Mouse (Mus musculus) bone marrow macrophage, adult 2 months (primary cell): ENCODE results near the gene Mink1. TPM values are rescaled to one million over a fixed set of nuclear protein-coding genes. Genes with fewer than 3 reads are reported as not detected.

Experiments used
- H3K27ac ChIP-seq: 2 replicates; pipeline ENCODE4 v1.5.1; 2012; ENCODE audit warnings: low read depth, low read length; ENCODE audit not compliant: insufficient read depth
- H3K4me1 ChIP-seq: 2 replicates; pipeline ENCODE4 v1.6.1; 2012; ENCODE audit warnings: low read length; ENCODE audit not compliant: control insufficient read depth, insufficient read depth
- H3K4me3 ChIP-seq: 2 replicates; pipeline ENCODE4 v1.5.1; 2012; ENCODE audit warnings: mild to moderate bottlenecking, low read length, moderate library complexity; ENCODE audit not compliant: insufficient read depth
- CTCF ChIP-seq: IDR thresholded peaks from 2 replicates; pipeline ENCODE4 v1.5.1; 2012; ENCODE audit warnings: low read depth, mild to moderate bottlenecking, low read length, moderate library complexity
- POLR2A ChIP-seq: IDR thresholded peaks from 2 replicates; pipeline ENCODE4 v1.6.1; 2012; ENCODE audit warnings: mild to moderate bottlenecking, low read depth, low read length, borderline replicate concordance
- polyA plus RNA-seq: library from polyadenylated mRNA; stranded (reverse); fragments of >200 nt; gene quantifications from 2 replicates; pipeline ENCODE4 v1.2.4, GENCODE M21; 2012; ENCODE audit not compliant: missing spikeins, insufficient read depth, insufficient read length

The Mink1 gene
- polyA plus RNA-seq, 1 experiment = 139 TPM

DNA sequence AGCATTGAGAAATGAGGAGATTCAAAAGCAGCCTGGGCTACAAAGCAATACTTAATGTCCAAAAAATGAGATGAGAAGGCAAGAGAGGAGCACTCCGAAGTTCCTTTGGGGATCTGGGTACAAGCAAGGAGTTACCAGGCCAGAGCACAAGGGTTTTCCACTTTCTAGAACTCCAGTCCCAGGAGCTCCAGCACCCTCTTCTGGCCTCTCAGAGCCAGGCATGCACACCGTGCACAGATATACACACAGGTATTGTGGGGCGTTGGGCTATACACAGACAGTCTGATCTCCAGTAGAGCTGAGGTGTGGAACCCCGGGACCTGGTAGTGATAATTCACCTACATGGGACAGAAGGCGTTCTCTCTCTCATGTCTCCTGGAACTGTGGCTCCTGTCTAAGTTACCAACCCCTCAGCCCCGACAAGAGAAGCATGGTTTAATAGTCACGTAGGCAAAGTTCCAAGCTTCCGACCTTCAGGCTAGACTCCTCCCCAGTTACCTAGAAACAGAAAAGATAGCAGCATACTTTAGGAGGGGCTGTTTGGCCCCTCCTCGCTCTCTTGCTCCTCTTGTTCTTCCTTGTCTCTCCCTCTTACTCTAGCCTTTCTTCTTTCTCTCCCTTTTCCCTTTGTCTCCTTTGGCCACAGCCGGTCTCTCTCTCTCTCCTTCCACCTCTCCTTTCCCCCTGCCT, 60.5 kb downstream of the Mink1 start:
- peaks cover 12% of the 10 kb centered on the region for H3K4me1 ChIP-seq
- no peak for TF ChIP-seq CTCF
- TF ChIP-seq POLR2A = no peak
- no peak overlapping the region for H3K4me3 ChIP-seq
- no peak overlapping the region for H3K27ac ChIP-seq

- TF ChIP-seq POLR2A (no peak), CTCF (peak; percentile 65)
- H3K4me3 ChIP-seq = no peak overlapping the region
- no peak overlapping the region for H3K27ac ChIP-seq
- H3K4me1 ChIP-seq = peaks cover 16% of the 10 kb centered on the region
These were observed 62.8 kb downstream of the Mink1 start for GRCm38 (mm10) chr11:70625473-70625872.

DNA sequence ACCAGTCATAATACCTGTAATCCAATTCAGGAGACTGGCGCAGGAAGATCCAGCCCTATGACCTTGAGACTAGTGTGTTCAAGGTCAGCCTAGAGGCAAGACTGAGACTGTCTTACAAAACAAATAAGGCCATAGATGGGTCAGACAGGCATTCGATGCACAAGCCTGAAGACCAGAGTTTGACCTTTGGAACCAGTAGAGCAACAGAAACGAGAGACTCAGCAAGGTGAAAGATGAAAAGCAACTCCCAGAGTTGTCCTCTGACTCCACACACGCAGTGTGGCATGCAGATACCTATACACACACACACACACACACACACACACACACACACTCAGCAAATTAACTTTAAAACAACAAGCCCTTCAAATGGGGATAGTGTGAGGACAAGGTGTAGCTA, 64.2 kb downstream of the Mink1 start:
- Histone ChIP-seq H3K4me1 (peaks cover 17% of the 10 kb centered on the region), H3K27ac (no peak overlapping the region), H3K4me3 (no peak overlapping the region)
- TF ChIP-seq CTCF (no peak), POLR2A (no peak)

- no peak for TF ChIP-seq CTCF
- TF ChIP-seq POLR2A = no peak
- Histone ChIP-seq H3K4me1 (peaks cover 20% of the 10 kb centered on the region), H3K27ac (no peak overlapping the region), H3K4me3 (no peak overlapping the region)
These were observed 65.8 kb downstream of the Mink1 start for GRCm38 (mm10) chr11:70628431-70628830.

DNA sequence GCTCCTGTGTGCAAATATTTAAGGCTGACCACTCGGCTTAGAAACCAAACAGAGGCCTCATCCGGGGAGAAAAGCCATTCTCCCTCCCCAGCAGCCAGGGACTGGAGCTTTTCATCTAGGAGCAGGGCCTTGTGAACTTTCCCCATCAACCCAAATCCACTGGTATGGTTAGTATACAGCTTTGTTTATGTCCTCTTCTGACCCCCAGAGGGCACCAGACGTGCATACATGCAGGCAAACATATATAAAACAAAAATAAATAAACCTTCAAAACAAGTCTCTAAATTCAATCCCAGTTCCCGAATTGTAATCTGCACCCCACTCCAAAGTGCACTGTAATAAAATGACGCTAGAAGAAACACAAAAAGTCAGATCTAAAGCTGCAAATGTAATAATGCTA, 66.9 kb downstream of the Mink1 start:
- TF ChIP-seq CTCF (no peak), POLR2A (no peak)
- H3K4me1 ChIP-seq = peaks cover 20% of the 10 kb centered on the region
- H3K4me3 ChIP-seq = no peak overlapping the region
- no peak overlapping the region for H3K27ac ChIP-seq

- no peak overlapping the region for H3K27ac ChIP-seq
- no peak for TF ChIP-seq POLR2A
- no peak for TF ChIP-seq CTCF
- peaks cover 20% of the 10 kb centered on the region for H3K4me1 ChIP-seq
- H3K4me3 ChIP-seq = no peak overlapping the region
These were observed 67.4 kb downstream of the Mink1 start for GRCm38 (mm10) chr11:70630129-70630528.

GRCm38 (mm10) chr11:70635601-70636000, 72.9 kb downstream of the Mink1 start:
- no peak for TF ChIP-seq CTCF
- no peak for TF ChIP-seq POLR2A
- no peak overlapping the region for H3K4me3 ChIP-seq
- peaks cover 14% of the 10 kb centered on the region for H3K4me1 ChIP-seq
- H3K27ac ChIP-seq = no peak overlapping the region

DNA sequence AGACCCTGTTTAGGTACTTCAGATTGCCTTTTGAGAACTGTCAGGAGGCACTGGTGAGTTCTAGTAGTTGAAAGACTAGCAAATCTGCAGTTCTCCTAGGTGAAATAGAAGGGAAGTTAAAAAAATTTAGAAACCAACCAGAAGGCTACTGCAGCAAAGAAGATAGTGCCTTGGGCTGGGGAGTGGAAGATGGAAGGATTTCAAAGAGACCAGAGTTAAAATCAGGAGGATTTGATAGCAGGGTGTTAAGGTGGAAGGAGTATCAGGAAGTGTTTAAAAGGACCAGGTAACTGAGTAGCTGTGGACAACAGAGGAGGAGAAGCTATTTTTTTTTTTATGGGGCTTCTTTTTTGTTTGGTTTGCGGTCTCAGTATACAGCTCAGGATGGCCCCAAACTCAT, 75.1 kb downstream of the Mink1 start:
- Histone ChIP-seq H3K27ac (no peak overlapping the region), H3K4me1 (peaks cover 3% of the 10 kb centered on the region), H3K4me3 (no peak overlapping the region)
- TF ChIP-seq CTCF = no peak

- H3K4me3 ChIP-seq = no peak overlapping the region
- no peaks in the 10 kb centered on the region for H3K4me1 ChIP-seq
- no peak overlapping the region for H3K27ac ChIP-seq
- no peak for TF ChIP-seq POLR2A
- TF ChIP-seq CTCF = no peak
These were observed 75.6 kb downstream of the Mink1 start for GRCm38 (mm10) chr11:70638293-70638692.

DNA sequence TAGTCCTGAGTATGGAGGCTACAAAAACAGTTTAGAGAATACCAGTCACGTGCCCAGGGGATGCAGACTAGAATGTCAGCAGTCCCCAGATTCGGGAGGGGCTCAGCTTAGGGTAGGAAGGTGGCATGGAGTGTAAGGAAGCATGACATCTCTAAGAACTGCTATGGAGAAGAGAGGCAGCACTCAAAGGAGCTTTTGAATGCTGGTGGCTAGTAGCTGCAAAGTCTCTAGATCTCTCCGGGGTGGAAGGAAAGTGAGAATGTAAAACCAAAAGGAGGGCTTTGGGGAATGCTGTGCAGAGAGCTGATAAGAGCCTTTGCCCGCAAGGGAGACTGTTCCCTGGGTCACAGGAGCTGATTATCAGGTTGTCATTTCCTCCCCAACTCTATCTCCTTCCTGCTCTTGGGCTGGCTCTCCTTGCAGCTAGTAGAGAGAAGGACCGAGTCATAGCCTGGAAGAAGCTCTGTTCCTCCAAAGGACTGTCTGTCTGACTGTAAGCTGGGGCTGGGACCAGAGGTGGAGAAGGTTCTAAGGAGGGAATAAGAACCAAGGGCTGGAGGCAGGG, 76.1 kb downstream of the Mink1 start, which contains the start of gene Gp1ba:
Gene Gp1ba (plus strand): TSS at position 409 of the 565 bp plus-strand sequence.
- H3K4me1 ChIP-seq = no peaks in the 10 kb centered on the region
- no peak for TF ChIP-seq POLR2A
- TF ChIP-seq CTCF = no peak
- no peak within 1 kb of the TSS for H3K4me3 ChIP-seq
- no peak within 1 kb of the TSS for H3K27ac ChIP-seq
